Mouse (Mus musculus): Measurements from ENCODE around the gene Wdr83os. TPM values are rescaled to one million over a fixed set of nuclear protein-coding genes. Genes with fewer than 3 reads are reported as not detected.

The Wdr83os gene
- polyA plus RNA-seq (2012; rRNA removed), result 98.0 and 102 TPM in 2 replicates

DNA sequence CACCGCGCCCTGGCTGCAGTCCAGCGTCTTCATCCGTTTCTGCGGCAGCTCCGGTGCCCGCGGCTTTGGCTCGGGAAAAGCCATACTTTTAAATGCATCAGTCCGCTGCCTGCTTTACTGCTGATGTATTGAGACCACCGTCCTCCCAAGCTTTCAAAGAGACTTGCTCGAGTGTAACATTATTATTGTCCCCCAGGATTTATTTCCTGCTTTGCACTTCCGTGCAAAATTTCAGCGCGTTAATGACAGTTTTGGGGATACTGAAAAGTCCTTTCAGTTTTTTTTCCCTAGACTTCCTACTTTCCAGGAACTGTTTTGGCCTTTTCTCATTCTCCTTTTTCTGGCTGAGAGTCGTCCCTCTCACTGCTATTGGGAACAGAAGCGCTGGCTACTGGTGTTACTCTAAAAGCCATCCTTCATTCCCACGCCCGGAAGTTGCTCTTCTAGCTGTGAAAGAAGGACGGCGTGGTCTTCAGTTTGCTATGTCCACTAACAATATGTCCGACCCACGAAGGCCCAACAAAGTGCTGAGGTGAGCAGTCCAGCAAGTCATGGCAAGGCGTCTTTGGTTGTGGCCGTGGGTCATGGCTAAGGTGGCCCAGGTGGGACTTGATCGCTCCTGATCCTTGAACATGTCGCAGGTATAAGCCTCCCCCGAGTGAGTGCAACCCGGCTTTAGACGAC, at the start of gene Wdr83os:
Wdr83os (plus strand) TSS at position 209 of the 684 bp plus-strand sequence.
- under 1% methylated on average over 30 of the region's 30 CpGs for WGBS
- H3K4me3 ChIP-seq (replicated peaks; ENCODE audit: insufficient read depth, low read depth, low read length), result peak within 1 kb of the TSS; percentile 73
- H3K27me3 ChIP-seq (ENCODE audit: control insufficient read depth, insufficient read depth, low read length), result no peaks in the 10 kb centered on the region
- H3K4me1 ChIP-seq (ENCODE audit: control insufficient read depth, insufficient read depth, low read length), result peaks cover 13% of the 10 kb centered on the region
- peak; percentile 47; the same call in 1 of the 2 replicates for TF ChIP-seq POLR2A (IDR thresholded peaks at IDR 0.05; ENCODE audit: borderline replicate concordance, insufficient read depth, low read length)
- TF ChIP-seq CTCF (IDR thresholded peaks at IDR 0.05; ENCODE audit: borderline replicate concordance, insufficient read depth, low read depth, low read length), result no peak
- DNase-seq, result peak; percentile 65 to 70
- H3K27ac ChIP-seq (ENCODE audit: insufficient read depth, low read length), result peak within 1 kb of the TSS; percentile 35

- Histone ChIP-seq H3K4me3 (replicated peaks; ENCODE audit: insufficient read depth, low read depth, low read length) (no peak overlapping the region), H3K27me3 (ENCODE audit: control insufficient read depth, insufficient read depth, low read length) (no peaks in the 10 kb centered on the region), H3K27ac (ENCODE audit: insufficient read depth, low read length) (no peak overlapping the region), H3K4me1 (ENCODE audit: control insufficient read depth, insufficient read depth, low read length) (peaks cover 11% of the 10 kb centered on the region)
- 81% methylated on average over 4 of the region's 4 CpGs for WGBS
- TF ChIP-seq POLR2A (IDR thresholded peaks at IDR 0.05; ENCODE audit: borderline replicate concordance, insufficient read depth, low read length), result no peak
- no peak for TF ChIP-seq CTCF (IDR thresholded peaks at IDR 0.05; ENCODE audit: borderline replicate concordance, insufficient read depth, low read depth, low read length)
- no peak for DNase-seq
Measured at GRCm38 (mm10) chr8:85032622-85033311, 47.8 kb upstream of the Wdr83os start.

GRCm38 (mm10) chr8:85033867-85034266, 46.7 kb upstream of the Wdr83os start:
- TF ChIP-seq POLR2A (IDR thresholded peaks at IDR 0.05; ENCODE audit: borderline replicate concordance, insufficient read depth, low read length), result no peak
- TF ChIP-seq CTCF (IDR thresholded peaks at IDR 0.05; ENCODE audit: borderline replicate concordance, insufficient read depth, low read depth, low read length), result no peak
- peaks cover 11% of the 10 kb centered on the region for H3K4me1 ChIP-seq (ENCODE audit: control insufficient read depth, insufficient read depth, low read length)
- H3K4me3 ChIP-seq (replicated peaks; ENCODE audit: insufficient read depth, low read depth, low read length), result no peak overlapping the region
- WGBS, result 55% methylated on average over 1 of the region's 1 CpGs
- H3K27me3 ChIP-seq (ENCODE audit: control insufficient read depth, insufficient read depth, low read length), result no peaks in the 10 kb centered on the region
- H3K27ac ChIP-seq (ENCODE audit: insufficient read depth, low read length), result no peak overlapping the region
- no peak for DNase-seq

GRCm38 (mm10) chr8:85034764-85035163, 45.8 kb upstream of the Wdr83os start:
- peak; percentile 62 to 68 for DNase-seq
- no peaks in the 10 kb centered on the region for H3K27me3 ChIP-seq (ENCODE audit: control insufficient read depth, insufficient read depth, low read length)
- 2% methylated on average over 13 of the region's 13 CpGs for WGBS
- TF ChIP-seq POLR2A (IDR thresholded peaks at IDR 0.05; ENCODE audit: borderline replicate concordance, insufficient read depth, low read length) (no peak), CTCF (IDR thresholded peaks at IDR 0.05; ENCODE audit: borderline replicate concordance, insufficient read depth, low read depth, low read length) (no peak)
- H3K27ac ChIP-seq (ENCODE audit: insufficient read depth, low read length), result no peak overlapping the region
- H3K4me3 ChIP-seq (replicated peaks; ENCODE audit: insufficient read depth, low read depth, low read length), result no peak overlapping the region
- peaks cover 7% of the 10 kb centered on the region; the same call in 1 of the 2 replicates for H3K4me1 ChIP-seq (ENCODE audit: control insufficient read depth, insufficient read depth, low read length)

- DNase-seq, result no peak
- no peaks in the 10 kb centered on the region for H3K27me3 ChIP-seq (ENCODE audit: control insufficient read depth, insufficient read depth, low read length)
- no peak for TF ChIP-seq POLR2A (IDR thresholded peaks at IDR 0.05; ENCODE audit: borderline replicate concordance, insufficient read depth, low read length)
- TF ChIP-seq CTCF (IDR thresholded peaks at IDR 0.05; ENCODE audit: borderline replicate concordance, insufficient read depth, low read depth, low read length), result no peak
- H3K4me3 ChIP-seq (replicated peaks; ENCODE audit: insufficient read depth, low read depth, low read length), result no peak overlapping the region
- peaks cover 7% of the 10 kb centered on the region; the same call in 1 of the 2 replicates for H3K4me1 ChIP-seq (ENCODE audit: control insufficient read depth, insufficient read depth, low read length)
- no peak overlapping the region for H3K27ac ChIP-seq (ENCODE audit: insufficient read depth, low read length)
- 6% methylated on average over 12 of the region's 12 CpGs for WGBS
Measured at GRCm38 (mm10) chr8:85035165-85035727, 45.3 kb upstream of the Wdr83os start.

DNA sequence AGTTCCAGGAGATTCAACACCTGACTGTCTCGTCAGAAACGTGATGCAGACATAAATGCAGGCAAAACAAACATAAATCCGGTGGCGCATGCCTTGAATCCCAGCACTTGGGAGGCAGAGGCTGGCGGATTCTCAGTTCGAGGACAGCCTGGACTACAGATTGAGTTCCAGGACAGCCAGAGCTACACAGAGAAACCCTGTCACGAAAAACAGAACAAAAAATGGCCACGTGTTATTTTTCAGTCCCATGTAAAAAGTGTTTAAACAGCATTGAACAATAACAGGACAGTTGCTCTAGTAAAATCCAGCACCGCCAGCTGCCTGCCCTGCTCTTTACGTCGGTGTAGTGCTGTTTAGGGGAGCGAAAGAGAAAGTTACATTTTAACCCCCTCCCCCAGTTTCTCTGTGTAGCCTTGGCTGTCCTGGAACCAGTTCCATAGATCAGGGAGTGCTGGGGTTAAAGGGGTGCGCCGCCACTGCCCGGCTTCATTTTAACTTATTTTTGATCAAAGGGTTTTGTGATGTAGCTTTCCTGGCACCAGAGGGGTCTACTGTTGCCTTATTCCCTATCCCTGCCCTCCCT, 44.7 kb upstream of the Wdr83os start:
- Histone ChIP-seq H3K27me3 (ENCODE audit: control insufficient read depth, insufficient read depth, low read length) (no peaks in the 10 kb centered on the region), H3K27ac (ENCODE audit: insufficient read depth, low read length) (no peak overlapping the region), H3K4me3 (replicated peaks; ENCODE audit: insufficient read depth, low read depth, low read length) (peak overlapping the region; percentile 93), H3K4me1 (ENCODE audit: control insufficient read depth, insufficient read depth, low read length) (peaks cover 7% of the 10 kb centered on the region; the same call in 1 of the 2 replicates)
- TF ChIP-seq POLR2A (IDR thresholded peaks at IDR 0.05; ENCODE audit: borderline replicate concordance, insufficient read depth, low read length), result no peak
- TF ChIP-seq CTCF (IDR thresholded peaks at IDR 0.05; ENCODE audit: borderline replicate concordance, insufficient read depth, low read depth, low read length), result no peak
- 1% methylated on average over 15 of the region's 15 CpGs for WGBS
- no peak for DNase-seq

- Histone ChIP-seq H3K4me3 (replicated peaks; ENCODE audit: insufficient read depth, low read depth, low read length) (peak overlapping the region; percentile 93), H3K27ac (ENCODE audit: insufficient read depth, low read length) (peak overlapping the region; percentile 17; the same call in 1 of the 2 replicates), H3K4me1 (ENCODE audit: control insufficient read depth, insufficient read depth, low read length) (peaks cover 7% of the 10 kb centered on the region; the same call in 1 of the 2 replicates), H3K27me3 (ENCODE audit: control insufficient read depth, insufficient read depth, low read length) (no peaks in the 10 kb centered on the region)
- DNase-seq, result no peak
- TF ChIP-seq CTCF (IDR thresholded peaks at IDR 0.05; ENCODE audit: borderline replicate concordance, insufficient read depth, low read depth, low read length) (no peak), POLR2A (IDR thresholded peaks at IDR 0.05; ENCODE audit: borderline replicate concordance, insufficient read depth, low read length) (peak; percentile 64; the same call in 1 of the 2 replicates)
- under 1% methylated on average over 9 of the region's 9 CpGs for WGBS
Measured at GRCm38 (mm10) chr8:85036381-85036717, 44.2 kb upstream of the Wdr83os start.
